Mouse (Mus musculus): ENCODE results near the gene Crb3.

Gene Crb3

DNA sequence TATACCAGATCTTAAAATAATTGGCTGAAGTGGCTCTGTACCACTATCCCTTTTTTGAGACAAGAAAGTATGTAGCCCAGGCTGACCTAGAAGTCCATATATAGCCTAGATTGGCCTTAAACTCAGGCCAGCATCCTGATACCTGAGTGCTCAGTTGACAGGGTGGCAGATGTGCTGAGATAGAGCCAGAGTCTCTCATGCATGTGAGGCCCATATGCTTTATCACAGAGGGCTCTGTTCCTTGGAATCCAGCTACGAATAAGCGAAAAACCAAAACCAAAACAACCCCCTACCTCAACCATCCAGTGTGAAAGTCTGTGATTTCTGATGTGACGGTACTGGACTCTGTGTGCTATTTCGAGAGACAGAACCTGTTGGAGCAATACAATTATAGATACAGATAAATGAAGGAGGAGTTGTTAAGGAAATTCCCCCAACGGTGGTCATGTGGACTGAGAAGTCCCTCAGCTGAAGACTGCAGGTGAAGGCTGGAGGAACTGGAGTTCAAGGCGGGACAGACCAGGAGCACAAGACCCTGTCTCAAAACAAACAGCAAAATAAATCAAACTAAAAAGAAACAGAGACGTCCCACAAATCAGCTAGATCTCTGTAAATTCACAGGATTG is 49.2 kb downstream of the Crb3 start:
- DNase-seq: no peak

DNA sequence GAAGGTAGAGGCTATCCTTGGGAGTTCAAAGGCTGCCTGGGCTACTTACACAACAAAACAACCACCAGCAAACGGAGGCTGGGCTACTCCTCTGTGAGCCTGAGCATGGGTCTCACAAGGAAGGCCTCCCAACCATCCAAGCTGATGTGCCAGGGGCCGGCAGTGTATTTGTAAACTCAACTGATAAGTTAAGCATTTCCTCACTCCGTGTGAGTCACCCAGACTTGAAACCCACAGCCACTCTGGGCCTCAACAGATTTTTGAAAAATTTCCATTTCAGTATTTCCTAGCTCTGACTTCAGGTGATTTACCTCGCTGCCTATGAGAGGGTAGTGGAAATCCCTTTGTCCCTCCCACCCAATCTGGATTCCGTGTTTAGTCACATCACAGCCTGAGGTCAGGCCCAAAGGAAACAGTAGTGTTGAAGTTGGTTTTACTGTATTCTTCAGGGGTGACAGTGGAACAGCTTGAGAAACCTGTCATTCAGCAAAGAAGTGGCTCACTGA is 49.8 kb downstream of the Crb3 start:
- no peak for DNase-seq

DNA sequence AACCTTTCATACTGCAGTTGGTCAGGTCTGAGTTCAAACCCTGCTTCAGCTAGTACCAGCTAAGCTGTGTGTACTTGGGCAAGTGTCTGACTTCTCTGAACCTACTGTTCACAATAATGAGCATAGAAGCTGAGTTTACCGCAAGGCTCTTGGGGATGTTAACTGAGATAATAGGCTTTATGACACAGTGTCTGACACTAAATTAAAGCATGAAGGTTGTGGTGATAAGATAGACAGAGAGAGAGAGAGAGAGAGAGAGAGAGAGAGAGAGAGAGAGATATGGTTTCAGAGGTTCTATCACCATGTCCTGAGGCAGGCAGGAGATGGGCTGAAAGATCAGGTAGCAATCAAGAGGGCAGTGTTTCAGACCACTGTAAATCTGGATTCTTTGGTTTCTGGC is 51.1 kb downstream of the Crb3 start:
- DNase-seq: no peak

DNA sequence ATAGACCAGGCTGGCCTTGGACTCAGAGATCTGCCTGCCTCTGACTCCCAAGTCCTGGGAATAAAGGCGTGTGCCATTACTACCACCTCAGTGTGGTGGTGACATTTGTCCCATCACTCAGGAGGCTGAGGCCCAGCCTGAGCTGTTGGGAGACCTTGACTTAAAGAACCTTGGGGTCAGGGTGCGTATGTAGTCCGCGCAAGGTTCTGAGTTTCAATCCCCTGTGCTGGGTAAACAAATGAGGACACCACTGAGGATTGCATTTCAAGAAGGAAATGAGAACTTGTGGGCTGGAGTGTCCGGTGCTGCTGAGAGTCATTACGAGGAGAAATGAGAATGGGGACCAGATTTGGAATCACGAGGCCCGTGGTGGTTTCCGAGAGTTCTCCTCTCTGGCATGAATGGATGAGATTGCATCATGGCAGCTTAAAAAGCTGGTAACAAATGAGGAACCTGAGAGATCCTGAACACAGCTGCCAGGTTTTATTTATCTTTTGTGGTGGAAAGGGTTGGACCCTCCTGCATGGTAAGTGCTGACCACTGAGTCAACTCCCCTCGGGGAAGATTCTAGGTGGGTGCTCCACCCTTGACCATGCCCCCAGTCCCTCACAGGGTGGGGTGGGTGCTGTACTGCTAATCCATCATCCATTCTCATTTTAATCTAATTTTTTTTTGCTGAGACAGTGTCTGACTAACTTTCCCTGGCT is 54.0 kb downstream of the Crb3 start:
- DNase-seq: no peak
